Mouse (Mus musculus): Measurements from ENCODE around the gene Ppp6r2.

The Ppp6r2 gene

DNA sequence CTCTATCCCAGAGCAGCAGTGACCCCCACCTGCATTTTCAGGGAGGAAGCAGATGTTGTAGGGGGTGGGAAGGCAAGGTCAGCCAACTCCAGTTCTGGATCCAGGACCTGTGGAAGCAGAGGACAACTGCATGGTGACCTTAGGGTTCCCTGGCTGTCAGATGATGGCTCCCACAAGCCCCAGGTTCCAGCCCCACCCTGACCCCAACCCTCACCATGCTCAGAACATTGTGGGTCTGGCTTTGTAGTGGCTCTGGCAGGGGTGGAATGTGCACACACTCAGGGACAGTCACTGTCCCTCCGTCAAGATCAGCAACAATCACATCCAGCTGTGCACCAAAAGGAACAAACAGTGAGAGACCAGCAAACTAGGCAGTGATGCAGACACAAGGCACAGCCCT, 94.6 kb downstream of the Ppp6r2 start:
- no peak for TF ChIP-seq GATA4 (IDR thresholded peaks at IDR 0.05; ENCODE audit: insufficient replicate concordance, low read length)

DNA sequence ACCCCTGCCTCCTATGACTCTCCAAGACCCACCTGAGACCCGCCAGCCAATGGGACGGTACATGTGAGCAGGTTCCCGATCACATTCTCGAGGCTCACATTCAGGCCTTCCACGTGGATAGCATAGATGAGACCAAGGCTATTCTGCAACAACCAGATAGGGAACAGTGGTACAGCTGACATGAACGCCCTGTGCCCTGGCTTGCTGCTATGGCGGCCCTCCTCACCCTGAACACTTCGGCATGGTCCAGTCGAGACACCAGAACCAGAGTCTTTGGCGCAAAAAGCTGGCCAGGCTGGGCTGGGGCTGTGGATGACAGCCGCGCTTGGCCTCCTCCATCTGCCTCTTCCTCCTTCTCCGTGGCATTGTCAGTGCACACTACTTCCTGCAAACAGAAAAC, 96.1 kb downstream of the Ppp6r2 start:
- no peak for TF ChIP-seq GATA4 (IDR thresholded peaks at IDR 0.05; ENCODE audit: insufficient replicate concordance, low read length)

DNA sequence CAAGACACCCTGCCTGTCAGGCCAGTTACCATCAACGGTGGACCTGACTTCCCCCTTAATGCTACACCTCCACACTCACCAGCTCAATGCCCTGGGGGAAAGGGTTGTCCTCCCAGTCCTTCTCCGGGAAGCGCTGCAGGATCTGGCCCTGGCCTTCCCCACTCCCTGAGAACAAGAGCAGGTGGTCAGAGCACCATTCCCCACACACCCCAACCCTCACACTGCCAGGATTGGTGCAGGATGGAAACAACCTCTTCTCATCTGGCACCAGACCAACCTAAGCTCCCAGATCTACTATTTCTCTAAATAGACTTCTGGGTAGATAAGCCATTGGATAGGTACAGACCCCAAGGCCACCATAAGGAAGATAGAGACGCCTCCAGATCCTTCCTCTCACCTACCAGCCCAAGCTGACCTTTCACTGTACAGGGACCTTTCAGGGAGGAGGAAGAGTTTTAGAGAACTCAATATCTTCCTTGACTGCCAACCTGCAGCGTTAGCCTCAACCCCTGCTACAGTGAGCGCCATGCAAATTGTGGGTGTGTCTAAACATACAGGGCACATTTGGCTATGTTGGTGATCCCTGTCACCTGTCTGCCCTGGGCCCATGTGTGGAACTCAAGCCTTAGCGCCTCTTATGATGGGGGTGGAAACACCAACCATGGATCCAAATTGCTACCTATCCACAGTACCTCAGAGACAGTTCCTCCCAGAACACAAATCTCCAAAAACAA, 97.2 kb downstream of the Ppp6r2 start:
- TF ChIP-seq GATA4 (IDR thresholded peaks at IDR 0.05; ENCODE audit: insufficient replicate concordance, low read length): no peak

DNA sequence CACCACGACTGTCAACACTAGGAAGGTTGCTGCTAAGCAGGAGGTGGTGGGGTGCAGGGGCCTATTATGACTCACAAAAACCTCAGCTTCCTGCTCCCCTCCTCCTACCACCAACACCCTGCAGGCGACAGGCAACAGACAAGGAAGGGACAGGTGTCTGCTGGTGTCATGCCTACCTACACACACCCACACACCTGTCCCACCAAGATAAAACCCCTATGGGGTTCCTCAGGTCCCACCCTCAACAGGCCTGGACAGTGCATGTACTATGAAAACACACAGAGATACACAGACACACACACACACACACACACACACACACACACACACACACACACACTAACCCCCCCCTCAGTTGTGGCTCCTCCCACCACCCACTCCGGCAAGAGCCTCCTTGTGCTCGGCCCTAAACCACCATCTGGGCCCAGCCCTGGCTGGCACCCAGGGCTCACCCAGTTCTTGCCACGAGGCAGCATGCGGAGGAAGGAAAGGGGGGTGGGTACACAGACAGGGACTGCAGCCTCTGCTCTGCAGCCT, 98.7 kb downstream of the Ppp6r2 start:
- TF ChIP-seq GATA4 (IDR thresholded peaks at IDR 0.05; ENCODE audit: insufficient replicate concordance, low read length): no peak

DNA sequence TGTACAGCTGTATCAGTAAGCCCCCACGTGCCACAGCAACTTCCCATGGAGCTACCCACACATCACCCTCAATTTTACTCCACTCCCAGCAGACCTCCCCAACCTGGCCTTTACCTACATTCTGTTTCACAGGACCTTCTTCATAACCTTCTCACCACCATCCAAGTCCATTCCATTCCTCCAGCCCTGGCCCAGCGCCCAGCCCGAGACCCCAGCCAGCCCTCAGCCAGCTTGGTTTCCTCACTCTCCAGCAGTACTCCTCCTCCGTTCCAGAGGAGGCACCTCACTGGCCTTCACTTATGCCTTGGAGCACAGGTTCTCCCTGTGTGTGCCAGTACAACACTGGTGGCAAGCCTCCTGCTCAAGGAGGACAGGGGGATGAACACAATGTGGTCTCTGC, 102.0 kb downstream of the Ppp6r2 start:
- no peak for TF ChIP-seq GATA4 (IDR thresholded peaks at IDR 0.05; ENCODE audit: insufficient replicate concordance, low read length)

DNA sequence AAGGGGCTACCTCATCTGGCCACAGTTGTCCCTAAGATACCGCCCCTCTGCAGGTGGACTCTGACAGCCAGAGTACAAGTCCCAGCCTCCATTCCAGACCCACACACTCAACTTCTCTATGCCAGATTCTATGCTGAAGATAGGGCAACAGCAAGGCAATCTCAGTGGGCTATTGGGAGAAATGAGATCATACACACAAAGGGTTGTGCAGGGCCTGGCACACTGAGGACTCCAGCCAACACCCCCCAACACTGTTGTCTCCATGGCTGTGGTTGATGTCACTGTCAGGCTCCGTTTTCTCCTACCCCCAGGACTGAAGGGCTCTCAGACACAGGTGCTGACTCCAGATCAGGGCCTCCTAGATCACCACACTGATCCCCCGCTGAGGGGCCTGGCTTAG, 102.8 kb downstream of the Ppp6r2 start:
- no peak for TF ChIP-seq GATA4 (IDR thresholded peaks at IDR 0.05; ENCODE audit: insufficient replicate concordance, low read length)

DNA sequence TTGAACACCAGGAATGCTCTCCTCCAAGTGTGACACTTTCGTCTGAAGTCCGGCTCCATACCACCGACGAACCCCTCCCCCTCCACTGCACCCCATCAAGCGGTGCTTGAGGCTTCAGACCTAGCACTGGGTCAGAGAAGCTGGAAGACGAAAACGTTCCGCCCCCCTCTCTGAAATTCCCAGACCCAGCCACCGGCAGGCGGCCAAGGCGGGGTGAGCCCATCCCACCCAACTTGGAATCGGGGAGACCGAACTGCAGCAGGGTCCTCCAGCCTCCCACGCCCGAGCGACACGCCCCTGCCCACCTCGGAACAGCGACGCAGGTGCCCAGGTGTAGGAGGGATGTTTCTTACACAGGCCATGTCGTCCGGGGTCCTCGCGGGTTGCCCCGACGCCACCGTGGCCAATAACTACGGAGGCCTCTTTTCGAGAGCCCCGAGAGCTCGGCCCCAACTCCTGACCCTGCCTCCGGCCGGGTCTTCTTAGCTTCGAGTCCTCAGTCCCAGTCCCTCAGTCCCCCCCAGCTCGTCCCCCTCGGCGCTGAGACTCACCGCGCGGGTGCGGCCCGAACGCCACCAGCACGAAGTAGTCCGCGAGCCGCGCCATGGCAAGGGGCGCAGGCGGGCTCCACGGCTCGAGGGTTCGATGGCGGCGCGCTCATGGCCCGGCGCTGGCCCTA, 103.3 kb downstream of the Ppp6r2 start:
- no peak for TF ChIP-seq GATA4 (IDR thresholded peaks at IDR 0.05; ENCODE audit: insufficient replicate concordance, low read length)

DNA sequence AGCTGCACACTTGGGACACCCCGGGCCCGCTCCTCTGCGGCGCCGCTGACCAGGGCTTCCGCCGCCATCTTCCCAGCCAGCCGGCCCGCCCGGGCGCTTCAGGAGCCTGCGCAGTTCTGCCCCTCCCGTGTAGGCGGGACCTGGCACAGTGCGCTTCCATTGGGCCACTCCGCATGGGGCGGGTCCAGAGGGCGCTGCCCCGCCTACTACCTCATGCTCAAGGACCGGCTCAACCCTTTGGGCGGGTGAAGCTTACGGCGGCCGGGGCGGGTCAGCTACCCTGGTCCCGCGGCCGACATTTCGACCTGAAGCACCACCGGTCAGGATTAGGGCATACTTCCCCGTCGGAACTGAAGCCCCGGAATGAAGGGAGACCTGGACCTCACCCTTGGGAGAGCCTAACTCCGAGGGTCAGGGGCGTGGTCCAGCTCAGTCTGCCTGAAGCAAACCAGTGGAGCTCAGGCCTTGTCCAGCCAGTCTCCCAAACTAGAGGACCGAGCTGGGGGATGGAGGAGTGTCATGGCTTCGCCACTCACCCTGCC, 103.9 kb downstream of the Ppp6r2 start, which contains the start of gene Sbf1:
TSS of gene Sbf1 (minus strand) at position 122 of the 542 bp plus-strand sequence.
- TF ChIP-seq GATA4 (IDR thresholded peaks at IDR 0.05; ENCODE audit: insufficient replicate concordance, low read length): no peak; the same call in 1 of the 2 replicates

DNA sequence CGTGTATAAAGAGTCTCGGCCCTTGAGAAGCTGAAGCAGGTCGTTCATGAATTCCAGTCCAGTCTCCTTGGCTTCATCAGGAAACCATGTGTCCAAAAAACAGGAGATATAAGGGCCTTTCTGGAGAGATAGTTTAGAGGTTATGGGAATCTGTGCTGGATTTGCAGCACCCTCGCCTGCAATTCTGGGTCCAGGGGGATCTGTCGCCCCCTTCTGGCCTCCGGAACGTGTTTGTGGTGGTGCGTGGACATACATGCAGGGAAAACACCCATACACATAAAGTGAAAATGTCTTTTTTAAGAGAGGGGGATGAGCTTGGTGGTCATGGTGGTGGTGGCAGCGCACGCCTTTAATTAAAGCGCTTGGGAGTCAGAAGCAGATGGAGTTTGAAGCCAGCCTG, 104.8 kb downstream of the Ppp6r2 start:
- TF ChIP-seq GATA4 (IDR thresholded peaks at IDR 0.05; ENCODE audit: insufficient replicate concordance, low read length): no peak

DNA sequence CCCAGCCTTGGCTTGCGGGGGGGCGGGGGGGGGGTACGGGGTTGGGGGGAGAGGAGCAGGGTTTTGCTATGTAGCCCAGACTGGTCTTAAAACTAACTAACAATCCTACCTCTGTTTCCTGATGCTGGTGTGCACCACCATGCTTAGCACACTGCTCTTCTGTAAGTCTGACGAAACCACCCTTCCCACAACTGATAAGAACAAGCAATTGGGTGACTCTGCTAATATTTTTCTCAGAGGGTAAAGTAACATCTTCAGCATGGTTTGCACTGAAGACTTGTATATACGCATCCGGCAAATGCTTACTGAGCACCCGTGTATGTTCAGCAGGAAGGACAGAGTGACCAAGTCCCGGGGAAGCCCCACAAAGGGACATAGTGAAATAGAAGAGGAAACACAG, 109.9 kb downstream of the Ppp6r2 start:
- TF ChIP-seq GATA4 (IDR thresholded peaks at IDR 0.05; ENCODE audit: insufficient replicate concordance, low read length): no peak

DNA sequence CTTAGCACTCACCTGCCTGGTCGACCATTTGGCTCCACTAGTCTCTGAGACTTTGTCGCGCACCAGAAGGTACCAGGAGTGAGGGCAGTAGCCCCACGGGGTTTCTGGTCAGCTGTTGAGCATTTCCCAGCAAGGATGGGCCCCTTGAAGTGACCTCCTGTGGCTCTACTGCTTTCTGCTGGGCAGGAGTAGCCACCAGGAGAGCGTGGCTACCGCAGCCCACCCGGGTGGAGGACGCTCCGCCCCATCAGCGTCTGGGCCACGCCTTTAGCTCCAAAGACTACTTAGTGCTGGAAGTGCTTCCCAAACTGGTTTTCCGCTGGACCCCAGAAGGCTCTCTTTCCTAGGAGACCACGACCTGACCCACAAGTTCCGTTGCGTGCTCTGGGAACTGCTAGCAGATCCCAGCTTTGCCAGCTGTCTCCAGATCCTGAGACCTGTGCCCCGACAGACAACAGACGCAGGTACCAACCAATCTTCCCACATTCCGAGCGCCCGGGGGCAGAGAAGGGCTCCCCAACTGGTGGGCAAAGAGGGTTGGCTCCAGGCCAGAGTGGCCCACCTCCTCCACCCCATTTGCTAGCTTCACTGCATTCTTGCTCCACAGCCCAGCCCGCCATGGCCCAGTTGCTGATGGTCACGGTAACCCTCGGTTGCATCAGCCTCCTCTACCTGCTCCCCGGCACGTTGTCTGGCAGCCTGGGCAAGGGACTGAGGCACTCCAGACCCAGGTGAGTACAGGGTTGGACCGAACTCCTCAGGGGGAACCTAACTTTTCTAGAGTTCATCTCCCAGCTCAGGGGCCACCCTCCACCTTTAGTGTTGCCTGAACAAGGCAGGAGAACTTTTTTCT, 111.5 kb downstream of the Ppp6r2 start, which contains the start of gene Adm2:
TSS of gene Adm2 (plus strand) at position 51 of the 853 bp plus-strand sequence.
- no peak for TF ChIP-seq GATA4 (IDR thresholded peaks at IDR 0.05; ENCODE audit: insufficient replicate concordance, low read length)

DNA sequence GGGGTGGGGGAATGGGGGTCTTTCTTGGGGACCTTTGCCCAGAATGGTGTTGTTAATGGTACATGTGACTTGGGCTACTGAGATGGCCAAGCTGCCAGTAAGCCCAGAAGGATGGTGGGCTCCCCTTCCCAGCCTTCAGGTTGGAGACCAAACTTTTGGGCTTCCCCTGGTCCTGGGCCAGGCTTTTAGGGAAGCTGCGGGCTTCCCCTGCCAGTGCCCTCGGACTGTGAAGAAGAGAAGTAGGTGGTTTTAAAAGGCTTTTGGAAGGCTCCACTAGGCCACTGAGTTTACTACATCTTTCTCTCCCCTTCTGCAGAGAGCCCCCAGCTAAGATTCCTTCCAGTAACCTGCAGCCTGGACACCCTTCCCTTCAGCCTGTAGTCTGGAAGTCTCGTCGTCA, 112.3 kb downstream of the Ppp6r2 start:
- TF ChIP-seq GATA4 (IDR thresholded peaks at IDR 0.05; ENCODE audit: insufficient replicate concordance, low read length): no peak

DNA sequence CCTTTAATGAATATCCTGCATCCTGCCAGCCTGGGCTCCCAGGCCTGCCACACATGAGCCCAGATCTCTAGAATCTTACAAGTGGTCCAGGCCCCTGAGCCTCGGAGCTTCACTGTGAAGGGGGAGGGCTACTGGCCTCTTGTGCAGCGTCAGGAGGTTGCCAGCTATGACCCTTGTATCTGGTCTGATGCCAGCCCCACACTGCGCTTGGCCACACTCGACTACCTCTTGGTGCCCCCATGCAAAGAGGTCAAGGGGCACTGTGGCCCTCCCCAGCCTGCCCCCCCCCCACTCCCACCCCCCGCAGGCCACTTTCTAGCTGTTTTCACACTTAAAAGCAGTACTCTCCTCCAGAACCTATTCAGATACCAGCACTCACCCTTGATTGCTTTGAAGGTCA, 115.1 kb downstream of the Ppp6r2 start:
- TF ChIP-seq GATA4 (IDR thresholded peaks at IDR 0.05; ENCODE audit: insufficient replicate concordance, low read length): no peak

DNA sequence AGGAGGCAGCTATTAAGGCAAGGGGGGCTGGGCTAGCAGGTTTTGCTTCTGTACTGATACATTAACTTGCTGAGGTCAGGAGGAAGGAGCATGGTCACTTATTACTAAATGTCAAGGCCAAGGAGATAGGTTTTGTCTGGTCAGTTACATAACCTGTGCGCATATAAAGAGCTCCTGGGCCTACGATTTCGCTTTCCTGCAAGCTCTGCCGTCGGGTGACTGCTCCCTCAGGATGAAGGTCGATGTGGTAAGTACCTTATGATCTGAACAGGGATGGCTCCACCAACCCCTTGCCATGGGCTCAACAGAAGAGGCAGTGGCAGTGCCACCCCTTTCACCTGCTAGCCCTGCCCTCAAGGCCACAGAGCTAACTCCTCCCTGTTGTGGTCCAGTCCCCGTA, 122.9 kb downstream of the Ppp6r2 start, which contains the start of gene Miox:
TSS of gene Miox (plus strand) at position 128 of the 400 bp plus-strand sequence.
- TF ChIP-seq GATA4 (IDR thresholded peaks at IDR 0.05; ENCODE audit: insufficient replicate concordance, low read length): no peak

Data from liver, adult (tissue).